Mouse (Mus musculus): ENCODE measurements at regions not wholly inside any gene's neighbourhood (a gene's known extent, or its start where the extent isn't known, plus 50 kb on each side); places are given as distances from the start of the nearest gene placed in this dataset.

DNA sequence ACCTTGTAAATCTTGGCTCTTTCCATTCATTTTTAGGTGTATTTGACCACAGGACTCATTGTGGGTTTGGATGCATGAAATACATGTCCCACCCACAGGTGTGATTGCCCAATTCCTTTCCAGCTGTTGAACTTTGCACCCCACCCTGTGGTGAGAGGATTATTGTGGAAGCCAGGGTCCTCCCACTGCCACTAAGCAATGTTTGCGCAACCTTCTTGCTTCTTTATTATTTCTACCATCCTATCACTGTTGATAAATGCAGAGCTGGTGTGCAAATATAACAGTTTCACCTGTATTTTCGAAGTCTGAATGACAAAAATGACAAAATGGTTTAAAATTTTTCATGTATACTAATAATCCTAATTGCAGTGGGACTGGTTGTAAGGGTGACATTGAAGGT lies 315.9 kb upstream of the Vwc2 start:
- Histone ChIP-seq H3K4me1 (no peaks in the 10 kb centered on the region), H3K4me3 (no peak overlapping the region), H3K36me3 (no peaks in the 10 kb centered on the region), H3K9ac (no peak overlapping the region), H3K9me3 (no peaks in the 10 kb centered on the region), H3K27ac (replicated peaks) (no peak overlapping the region), H3K27me3 (replicated peaks) (no peaks in the 10 kb centered on the region), H3K4me2 (no peak overlapping the region)
- 60% methylated on average over 2 of the region's 2 CpGs for WGBS
- ATAC-seq (ENCODE audit: extremely low read depth, insufficient number of reproducible peaks, low FRiP score, low TSS enrichment) = no peak

DNA sequence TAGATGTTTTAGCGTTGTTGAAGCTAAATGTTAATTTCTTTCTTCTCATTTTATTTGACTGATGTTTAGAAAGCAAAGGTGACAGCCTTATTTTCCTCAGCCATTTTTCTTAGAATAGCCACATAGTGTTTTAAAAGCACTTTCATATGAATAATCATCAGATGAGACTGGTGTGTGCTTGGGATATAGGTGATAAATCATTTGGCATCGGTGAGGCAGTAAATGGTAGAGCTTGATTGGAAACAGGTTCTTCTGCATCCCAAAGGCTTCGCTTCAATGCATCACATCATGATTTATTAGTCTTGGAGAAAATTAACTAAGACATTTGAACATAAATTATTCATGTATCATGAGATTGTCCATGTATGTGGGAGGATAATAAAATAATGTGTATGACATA lies 273.8 kb upstream of the Vwc2 start:
- no peaks in the 10 kb centered on the region for H3K36me3 ChIP-seq
- peaks cover 16% of the 10 kb centered on the region for H3K4me1 ChIP-seq
- H3K27me3 ChIP-seq (replicated peaks) = no peaks in the 10 kb centered on the region
- H3K4me3 ChIP-seq = no peak overlapping the region
- WGBS = 86% methylated on average over 3 of the region's 3 CpGs
- H3K9me3 ChIP-seq = no peaks in the 10 kb centered on the region
- no peak overlapping the region for H3K9ac ChIP-seq
- no peak overlapping the region for H3K4me2 ChIP-seq
- no peak for ATAC-seq (ENCODE audit: extremely low read depth, insufficient number of reproducible peaks, low FRiP score, low TSS enrichment)
- no peak overlapping the region for H3K27ac ChIP-seq (replicated peaks)

DNA sequence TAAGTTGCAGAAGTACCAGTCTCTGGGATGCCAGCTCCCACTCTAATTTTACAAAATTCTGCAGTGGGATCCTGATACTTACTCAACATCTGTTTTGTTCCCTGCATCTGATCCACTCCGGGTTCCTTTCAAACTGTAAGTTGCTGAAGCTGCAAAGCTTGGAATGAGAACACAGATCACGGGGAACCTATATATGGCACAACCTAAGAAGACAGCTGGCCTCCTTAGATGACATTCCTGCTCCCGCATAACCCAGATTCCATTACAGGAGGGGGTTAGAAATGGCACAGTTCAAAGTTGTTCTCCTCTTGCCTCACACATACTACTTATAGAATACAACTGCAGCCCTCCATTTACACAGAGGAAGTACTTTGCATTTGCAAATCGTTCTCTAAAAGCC lies 272.9 kb upstream of the Vwc2 start:
- Histone ChIP-seq H3K4me3 (no peak overlapping the region), H3K27me3 (replicated peaks) (no peaks in the 10 kb centered on the region), H3K9ac (no peak overlapping the region), H3K9me3 (no peaks in the 10 kb centered on the region), H3K4me1 (peaks cover 16% of the 10 kb centered on the region), H3K27ac (replicated peaks) (peak overlapping the region; percentile 58), H3K36me3 (no peaks in the 10 kb centered on the region), H3K4me2 (peak overlapping the region; percentile 35)
- no peak for ATAC-seq (ENCODE audit: extremely low read depth, insufficient number of reproducible peaks, low FRiP score, low TSS enrichment)
- 32% methylated on average over 4 of the region's 4 CpGs for WGBS

DNA sequence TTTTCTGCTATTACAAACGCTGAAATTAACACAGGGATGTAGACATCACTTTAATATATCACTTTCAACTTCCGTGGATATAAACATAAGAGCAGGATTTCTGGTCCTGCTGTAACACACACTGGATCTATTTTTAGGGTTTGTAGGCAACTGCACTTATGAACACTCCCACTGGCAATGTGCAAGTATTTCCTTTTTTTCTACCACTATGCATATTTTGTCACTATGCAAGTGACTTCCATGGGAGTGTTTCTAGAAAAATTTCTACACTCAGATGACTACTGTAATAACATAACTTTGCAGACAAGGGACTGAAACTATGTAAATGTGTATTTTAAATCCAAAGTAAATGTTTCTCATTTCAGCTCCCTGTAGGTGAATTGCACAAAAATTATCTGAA lies 241.8 kb upstream of the Vwc2 start:
- 48% methylated on average over 2 of the region's 2 CpGs for WGBS
- ATAC-seq (ENCODE audit: extremely low read depth, insufficient number of reproducible peaks, low FRiP score, low TSS enrichment) = no peak

DNA sequence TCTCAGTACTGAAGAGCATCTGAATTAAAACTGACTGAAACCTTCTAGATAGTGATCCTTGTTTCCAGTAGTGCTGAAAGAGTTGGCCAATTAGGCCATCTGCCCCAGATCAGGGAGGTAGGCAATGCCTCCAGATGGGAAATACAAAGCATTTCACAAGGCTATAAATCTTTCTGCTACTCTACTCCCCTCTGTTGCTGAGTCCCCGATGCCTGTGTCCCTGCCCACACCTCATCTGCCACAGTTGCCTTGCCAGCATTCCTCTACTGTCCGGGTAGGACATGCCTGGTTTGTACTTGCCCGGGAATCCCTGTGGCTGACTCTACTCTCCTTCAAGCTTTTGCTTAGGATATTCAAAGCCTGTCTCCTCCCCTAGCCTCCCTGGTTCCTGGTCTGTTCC lies 220.7 kb upstream of the Vwc2 start:
- Histone ChIP-seq H3K4me1 (no peaks in the 10 kb centered on the region), H3K4me2 (no peak overlapping the region), H3K36me3 (no peaks in the 10 kb centered on the region), H3K4me3 (no peak overlapping the region), H3K9me3 (no peaks in the 10 kb centered on the region), H3K27ac (replicated peaks) (no peak overlapping the region), H3K9ac (no peak overlapping the region), H3K27me3 (replicated peaks) (no peaks in the 10 kb centered on the region)
- WGBS = 68% methylated on average over 3 of the region's 3 CpGs
- ATAC-seq (ENCODE audit: extremely low read depth, insufficient number of reproducible peaks, low FRiP score, low TSS enrichment) = no peak

More for the DNA sequence above, 241.8 kb upstream of the Vwc2 start:
- Histone ChIP-seq H3K9me3 (no peaks in the 10 kb centered on the region), H3K4me3 (no peak overlapping the region), H3K9ac (no peak overlapping the region), H3K4me1 (0 out of 2 replicates have a peak, but pooled peaks cover 5% of the 10 kb centered on the region), H3K4me2 (no peak overlapping the region), H3K27ac (replicated peaks) (no peak overlapping the region), H3K27me3 (replicated peaks) (no peaks in the 10 kb centered on the region), H3K36me3 (no peaks in the 10 kb centered on the region)

DNA sequence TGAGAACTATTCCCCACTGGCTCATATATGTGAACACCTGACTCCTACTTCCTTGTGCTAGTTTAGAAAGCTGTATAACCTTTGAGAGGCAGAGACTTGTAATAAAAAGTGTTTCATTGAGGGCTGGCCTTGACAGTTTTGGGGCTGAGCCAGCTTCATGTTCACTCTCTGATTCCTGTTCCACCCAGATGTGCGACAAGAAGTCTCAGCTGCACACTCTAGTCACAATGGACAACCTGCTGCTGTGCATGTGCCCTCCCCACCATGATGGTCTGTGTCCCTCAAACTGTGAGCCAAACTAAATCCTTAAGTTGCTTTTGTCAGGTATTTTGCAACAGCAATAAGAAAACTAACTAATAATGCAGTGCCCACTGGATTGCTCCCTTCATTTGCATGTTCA lies 190.0 kb upstream of the Vwc2 start:
- Histone ChIP-seq H3K27me3 (replicated peaks) (no peaks in the 10 kb centered on the region), H3K36me3 (no peaks in the 10 kb centered on the region), H3K9me3 (no peaks in the 10 kb centered on the region), H3K4me1 (no peaks in the 10 kb centered on the region), H3K4me3 (no peak overlapping the region), H3K27ac (replicated peaks) (no peak overlapping the region), H3K9ac (no peak overlapping the region), H3K4me2 (no peak overlapping the region)
- WGBS = 68% methylated on average over 1 of the region's 1 CpGs
- ATAC-seq (ENCODE audit: extremely low read depth, insufficient number of reproducible peaks, low FRiP score, low TSS enrichment) = no peak

DNA sequence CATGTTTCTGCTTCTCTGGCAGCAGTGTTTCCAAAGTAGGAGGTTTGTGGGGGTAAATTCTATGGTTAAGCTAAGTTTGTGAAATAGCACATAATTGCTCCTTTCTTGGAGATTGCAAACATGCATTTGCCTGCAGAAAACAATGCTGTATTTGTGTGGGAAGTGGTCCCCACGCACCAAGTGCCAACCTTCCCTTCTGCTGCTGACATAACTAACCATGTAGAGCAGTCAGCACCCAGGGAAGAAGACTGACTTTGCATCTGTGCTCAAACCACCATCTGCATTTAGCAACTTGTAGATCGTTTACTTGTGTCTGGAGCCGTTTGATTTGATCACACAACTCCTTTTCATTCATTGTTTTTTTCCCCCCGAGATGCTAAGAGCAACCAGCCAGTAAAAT lies 161.1 kb upstream of the Vwc2 start:
- no peak for ATAC-seq (ENCODE audit: extremely low read depth, insufficient number of reproducible peaks, low FRiP score, low TSS enrichment)
- WGBS = 67% methylated on average over 4 of the region's 4 CpGs

More for the DNA sequence above, 161.1 kb upstream of the Vwc2 start:
- H3K4me1 ChIP-seq = no peaks in the 10 kb centered on the region
- no peak overlapping the region for H3K27ac ChIP-seq (replicated peaks)
- H3K4me2 ChIP-seq = no peak overlapping the region
- no peak overlapping the region for H3K4me3 ChIP-seq
- no peak overlapping the region for H3K9ac ChIP-seq
- no peaks in the 10 kb centered on the region for H3K36me3 ChIP-seq
- no peaks in the 10 kb centered on the region for H3K9me3 ChIP-seq
- H3K27me3 ChIP-seq (replicated peaks) = no peaks in the 10 kb centered on the region

All from heart, embryonic 13.5 days (tissue).